Mouse (Mus musculus) MEL-GATA-1-ER (cell line): Measurements from ENCODE around the gene Setd2.

Experiments
- DNase-seq: peaks from one replicate; pipeline ENCODE4 v3.0.0-alpha.2; 2012; ENCODE audit warnings: low read depth; ENCODE audit errors: extremely low read depth

The Setd2 gene

DNA sequence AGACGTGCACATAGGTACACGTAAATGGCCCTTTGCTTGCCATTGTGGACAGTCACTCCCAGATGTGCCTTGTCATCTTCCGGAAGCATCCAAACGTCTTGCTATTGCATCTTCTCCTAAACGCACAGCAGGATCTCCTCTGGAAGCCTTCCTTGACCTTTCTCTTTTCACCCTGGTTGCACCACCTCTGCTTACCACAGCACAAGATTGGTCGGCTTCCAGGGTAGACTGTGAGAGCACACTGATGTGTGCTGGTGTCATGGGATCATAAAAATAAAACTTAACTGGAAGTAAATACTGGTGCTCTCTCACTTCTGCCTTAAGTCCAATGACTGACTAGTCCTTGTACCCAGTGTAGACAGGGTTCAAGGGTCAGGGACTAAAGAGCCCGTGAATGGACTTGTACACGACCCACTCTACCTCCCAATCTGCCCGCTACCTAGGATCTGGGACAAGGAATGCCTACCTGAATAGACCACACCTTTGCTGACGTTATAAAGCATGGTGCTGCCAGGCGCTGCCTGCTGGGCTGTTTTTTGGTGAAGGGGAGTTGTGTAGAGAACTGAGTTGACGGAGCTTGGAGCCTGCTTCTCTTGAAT lies 90.3 kb downstream of the Setd2 start:
- no peak for DNase-seq

GRCm38 (mm10) chr9:110623416-110624195 lies 91.2 kb downstream of the Setd2 start:
- DNase-seq = no peak

DNA sequence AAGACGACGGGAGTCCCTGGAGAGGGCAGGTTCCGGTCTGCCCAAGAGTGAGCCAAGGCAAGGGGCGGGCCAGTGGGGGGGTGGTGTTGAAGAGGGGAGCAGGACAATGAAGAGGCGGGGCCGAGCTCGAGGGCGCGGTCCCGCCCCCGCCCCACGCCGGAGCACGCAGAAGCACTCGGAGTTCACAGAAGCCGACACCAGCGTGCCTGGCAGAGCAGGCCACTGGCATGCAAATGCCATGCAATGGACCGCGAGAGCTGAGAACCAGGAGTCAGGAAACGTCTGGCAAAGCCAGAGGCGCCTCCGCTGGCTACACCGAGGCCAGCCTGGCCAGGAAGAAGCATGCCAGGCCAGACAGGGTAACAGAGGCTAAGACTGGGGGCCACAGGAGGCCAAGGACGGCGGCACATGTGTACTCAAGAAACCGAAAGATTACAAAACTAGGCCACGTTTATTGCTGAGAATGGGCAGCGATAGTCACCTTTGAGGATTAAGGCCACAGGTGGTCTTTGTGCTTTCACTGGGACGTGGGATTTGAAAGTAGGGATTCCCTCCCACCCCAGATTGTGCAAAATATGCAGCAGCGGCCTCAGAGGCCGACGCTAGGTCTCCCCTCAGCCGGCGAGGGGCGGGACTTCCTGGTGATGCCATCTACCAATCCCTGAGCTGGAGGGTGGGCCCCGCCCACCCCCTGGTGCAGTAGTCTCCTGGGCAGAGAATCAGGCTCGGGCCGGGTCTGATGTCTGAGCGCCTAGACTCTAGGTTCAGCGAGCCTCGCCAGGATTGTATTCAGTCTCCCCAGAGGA lies 92.2 kb downstream of the Setd2 start, which contains the start of gene Nradd:
Gene Nradd (minus strand): TSS at position 92 of the 806 bp plus-strand sequence.
- DNase-seq = no peak

DNA sequence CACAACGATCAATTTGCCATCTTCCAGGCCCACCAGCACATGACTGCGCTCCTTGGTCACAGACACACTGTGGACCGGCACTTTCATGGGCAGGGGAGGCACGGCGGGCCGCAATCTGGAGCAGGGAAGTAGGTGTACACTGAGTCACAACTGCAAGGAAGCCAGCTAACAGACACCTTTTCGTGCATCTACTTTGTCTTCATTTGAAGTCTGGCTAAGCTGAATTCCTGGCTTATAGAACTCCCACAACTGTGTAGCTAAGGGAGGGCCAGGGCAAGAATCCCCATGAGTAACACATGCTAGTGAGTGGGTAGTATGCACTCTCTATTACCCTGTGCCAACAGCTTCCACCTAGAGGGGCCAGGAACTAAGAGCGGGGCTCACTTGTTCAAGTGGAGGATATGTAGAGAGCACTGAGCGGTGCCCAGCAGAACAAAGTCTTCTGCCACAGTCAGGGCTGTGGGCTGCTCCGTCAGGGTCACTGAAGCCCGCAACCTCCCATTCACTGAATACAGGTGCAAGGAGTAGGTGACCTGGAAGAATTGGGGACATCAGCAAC lies 93.0 kb downstream of the Setd2 start:
- no peak for DNase-seq

DNA sequence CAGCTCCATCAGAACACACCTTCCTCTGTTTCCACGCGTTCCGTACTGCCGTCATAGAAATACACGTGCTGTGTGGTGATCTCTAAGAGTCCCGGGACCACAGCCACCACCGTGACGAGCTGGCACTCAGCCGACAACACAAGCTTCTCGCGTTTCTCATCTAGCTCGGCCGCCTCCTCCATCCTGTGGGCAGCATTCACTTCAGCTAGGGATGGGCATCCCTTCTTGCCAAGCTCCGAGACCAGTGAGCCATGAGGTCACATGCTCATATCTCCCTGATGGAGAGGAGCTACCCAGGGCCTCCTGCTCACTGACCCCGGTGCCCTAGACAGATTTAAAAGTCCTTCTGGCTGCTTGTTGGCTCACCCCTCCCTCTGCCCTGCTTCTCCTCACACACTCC lies 97.8 kb downstream of the Setd2 start:
- DNase-seq = no peak

DNA sequence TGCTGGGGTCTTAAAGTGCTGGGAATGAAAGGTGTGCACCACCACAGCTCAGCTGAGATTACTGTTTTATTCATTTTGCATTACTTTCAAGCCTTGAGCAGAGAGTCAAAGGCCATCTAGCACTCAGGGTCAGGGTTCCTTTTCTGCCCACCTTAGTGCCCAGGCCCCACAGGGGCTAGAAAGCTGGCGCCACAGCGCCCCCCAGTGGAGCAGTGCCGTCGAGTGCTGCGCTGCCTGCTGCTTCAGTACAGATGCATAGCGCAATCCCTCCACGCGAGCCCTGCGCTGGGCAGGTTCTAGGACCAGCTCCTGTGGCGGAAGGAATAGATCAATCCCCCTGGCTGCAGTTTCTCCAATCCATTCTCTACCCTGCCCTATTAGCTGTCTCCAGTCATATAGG lies 98.8 kb downstream of the Setd2 start:
- no peak for DNase-seq

- no peak for DNase-seq
Observed at GRCm38 (mm10) chr9:110631651-110632275, 99.4 kb downstream of the Setd2 start.

- no peak for DNase-seq
Observed at GRCm38 (mm10) chr9:110632671-110633070, 100.3 kb downstream of the Setd2 start.

- no peak for DNase-seq
Observed at GRCm38 (mm10) chr9:110633882-110634281, 101.5 kb downstream of the Setd2 start.

- peak; percentile 39 for DNase-seq
Observed at GRCm38 (mm10) chr9:110635225-110635624, 102.8 kb downstream of the Setd2 start.

DNA sequence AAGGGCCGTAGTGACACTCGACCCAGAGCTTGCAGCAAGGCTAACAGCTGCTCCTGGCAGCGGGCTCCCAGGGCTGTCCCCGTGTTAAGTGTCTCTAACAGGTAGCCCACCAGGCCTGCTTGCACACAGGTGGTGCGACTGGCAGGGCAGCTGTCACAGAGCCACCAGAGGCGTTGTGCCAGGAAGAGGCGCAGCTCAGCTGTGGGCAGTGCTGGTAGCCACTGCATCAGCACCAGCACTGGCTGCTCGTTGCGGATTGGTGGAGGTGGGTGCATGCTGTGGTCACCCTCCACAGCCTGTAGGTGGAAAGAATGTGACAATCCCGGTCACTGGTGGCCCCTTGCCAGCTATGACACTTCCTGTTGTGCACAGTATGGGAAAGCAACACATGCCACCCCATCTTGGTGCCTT lies 106.2 kb downstream of the Setd2 start:
- no peak for DNase-seq

DNA sequence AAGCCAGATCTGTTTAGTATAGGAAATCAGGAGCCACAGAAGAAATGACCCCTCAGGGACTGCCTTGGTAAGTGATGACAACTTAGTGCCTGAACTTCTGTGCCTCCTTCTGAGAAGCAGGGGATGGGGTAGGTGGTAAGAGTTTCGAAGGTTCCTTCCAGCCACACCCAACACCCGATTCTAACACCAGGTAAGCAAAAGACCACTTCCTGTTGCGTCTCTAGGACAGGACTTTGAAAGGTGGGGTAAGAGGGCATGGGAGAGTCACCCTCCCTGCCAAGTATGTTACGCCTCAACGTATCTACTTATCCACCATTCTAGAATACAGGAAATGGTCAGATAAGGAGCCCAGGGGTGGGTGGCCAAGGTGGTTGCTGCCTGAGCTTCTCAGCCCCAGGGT lies 108.6 kb downstream of the Setd2 start:
- no peak for DNase-seq

DNA sequence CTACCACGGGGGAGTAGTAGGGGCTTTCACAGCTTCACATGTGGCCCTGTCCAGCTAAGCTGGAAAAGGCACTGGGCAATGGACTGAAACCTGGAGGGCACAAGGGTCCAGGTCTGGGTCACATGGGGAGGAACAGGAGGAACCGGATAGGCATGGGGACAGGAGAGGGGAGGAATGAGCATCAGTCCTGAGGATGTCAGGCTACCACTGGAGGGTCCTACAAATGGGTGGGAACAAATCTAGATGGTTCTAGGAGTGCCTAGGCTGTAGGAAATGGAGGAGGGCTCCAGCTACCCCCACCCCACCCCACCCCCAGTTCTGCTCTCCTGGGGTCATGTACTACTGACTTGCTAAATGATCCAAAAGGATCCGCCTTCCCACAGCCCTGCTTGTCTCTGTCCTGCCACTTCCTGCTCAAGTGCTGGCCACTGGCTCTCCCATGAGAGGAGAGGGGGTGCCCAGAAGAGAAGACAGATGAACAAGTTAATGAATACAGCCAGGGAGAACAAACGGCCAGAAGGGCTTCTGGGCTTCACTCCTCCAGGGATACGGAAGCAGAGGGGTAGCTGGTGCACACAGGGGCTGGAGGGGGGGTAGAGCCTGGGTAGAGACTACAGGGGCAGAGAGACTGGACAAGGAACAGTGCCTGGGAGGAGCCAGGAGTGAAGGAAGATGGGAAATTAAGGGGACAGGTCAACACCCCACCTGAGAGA lies 110.6 kb downstream of the Setd2 start:
- DNase-seq = no peak

DNA sequence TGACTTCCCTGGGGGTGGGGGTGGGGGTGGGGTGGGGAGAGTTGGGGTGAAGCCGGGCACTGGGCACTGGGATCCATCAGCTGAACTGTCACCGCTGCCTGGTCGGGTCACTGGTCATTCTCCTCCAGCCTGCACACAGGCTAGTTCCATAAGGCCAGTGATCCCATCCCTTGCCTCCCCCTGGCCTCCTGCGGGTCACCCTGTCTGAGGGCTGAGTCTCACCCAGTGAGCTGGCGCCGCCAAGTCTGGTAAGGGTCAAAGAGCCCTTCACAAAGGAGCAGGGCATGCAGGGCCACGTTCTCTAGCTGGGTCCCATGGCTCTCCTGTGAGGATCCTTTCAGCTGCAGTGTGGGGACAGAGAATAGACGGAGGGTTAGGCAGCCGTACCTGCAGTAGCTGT lies 111.4 kb downstream of the Setd2 start:
- DNase-seq = no peak

DNA sequence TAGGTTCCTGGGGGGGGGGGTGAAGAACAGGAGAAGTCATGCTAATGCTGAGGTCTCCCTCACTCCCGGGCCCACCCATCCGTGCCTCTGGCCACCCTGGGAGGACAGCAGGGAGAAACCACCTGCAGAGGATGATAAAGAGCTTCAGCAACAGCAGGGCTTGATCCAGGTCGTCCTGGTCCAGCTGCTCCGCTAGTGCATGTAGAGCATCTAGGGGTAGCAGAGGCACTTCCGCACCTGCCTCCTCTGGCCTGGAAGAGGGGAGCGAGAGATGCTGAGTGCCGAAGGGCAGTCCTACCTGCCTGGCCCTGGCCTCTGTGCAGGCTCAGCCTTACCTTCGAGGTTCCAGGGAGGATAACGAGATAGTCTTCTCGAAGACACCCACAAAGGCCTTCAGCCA lies 111.9 kb downstream of the Setd2 start:
- no peak for DNase-seq

DNA sequence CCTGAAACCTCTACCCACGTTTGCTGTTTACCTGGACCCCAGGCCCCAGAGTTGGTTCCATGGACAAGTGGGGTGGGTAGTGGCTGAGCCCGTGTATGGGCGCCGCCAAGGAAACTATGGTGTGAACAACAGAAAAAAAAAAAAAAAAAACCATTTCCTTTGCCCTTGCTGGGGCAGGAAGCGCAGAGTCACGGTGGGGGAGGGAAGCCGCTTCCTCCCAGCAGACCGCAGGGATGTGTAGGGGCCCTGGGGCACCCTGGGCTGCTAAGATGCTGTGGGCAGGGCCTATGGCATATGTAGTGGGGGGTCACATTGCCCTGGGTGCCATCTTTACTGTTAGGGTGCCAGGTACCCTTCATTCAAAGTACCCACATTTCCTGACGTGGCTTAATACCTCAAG lies 112.8 kb downstream of the Setd2 start:
- DNase-seq = no peak

DNA sequence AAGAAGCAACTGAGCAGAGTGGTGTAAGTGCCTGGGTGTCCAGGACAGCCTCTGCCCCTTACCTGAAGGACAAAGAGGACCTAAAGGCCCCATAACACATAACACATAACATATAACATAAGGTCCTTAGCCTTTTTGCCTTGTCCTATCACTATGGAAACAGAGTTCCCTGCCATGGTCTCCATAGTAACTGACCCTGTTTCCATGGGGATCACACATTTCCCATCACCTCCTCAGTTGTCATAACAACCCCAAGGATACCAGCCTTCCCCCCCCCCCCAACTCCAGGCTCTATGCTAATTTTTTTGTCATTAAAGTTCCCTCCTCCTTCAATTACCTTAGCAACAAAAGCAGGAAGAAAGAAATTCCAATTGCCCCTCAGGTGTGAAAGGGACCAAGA lies 117.4 kb downstream of the Setd2 start:
- DNase-seq = no peak

DNA sequence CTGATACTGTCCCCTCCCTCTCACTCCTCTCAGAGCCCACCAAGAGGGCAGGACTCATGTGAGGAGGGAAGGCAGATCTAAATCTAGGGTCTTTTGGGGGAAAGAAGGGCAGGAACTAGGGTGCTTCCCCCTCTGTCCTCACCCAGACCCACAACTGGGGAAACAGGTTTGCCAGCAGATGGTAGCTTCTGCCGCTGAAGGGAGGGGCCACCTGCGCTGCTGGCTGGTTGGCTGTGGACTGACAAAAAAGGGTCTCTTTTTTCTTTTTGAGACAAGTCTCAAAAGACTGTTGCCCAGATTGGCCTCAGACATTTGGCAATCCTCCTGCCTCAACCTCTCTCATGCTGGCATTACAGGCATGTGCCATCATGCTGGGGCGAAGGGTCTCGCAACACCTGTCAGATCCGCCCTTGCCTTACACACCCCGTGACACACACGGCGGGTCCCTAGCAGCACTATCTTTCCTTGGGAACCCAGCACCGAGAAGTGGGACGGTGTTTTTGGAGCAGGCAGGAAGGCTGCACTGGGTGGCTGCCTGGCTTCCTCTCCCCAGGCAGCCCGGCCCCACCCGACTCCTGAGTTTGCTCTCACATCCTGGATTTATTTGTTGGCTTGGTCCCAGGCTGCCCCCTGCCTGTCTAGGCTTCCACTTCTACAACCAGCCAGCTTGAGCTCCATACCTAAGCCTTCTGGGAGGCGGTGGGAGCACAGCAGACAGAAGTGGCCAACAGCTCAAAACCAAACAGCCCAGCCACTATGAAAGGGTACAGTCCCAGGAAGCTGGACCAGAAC lies 119.7 kb downstream of the Setd2 start:
- no peak for DNase-seq

- no peak for DNase-seq
Observed at GRCm38 (mm10) chr9:110652963-110653654, 120.7 kb downstream of the Setd2 start.
